Mouse (Mus musculus): ENCODE measurements at regions not wholly inside any gene's neighbourhood (a gene's known extent, or its start where the extent isn't known, plus 50 kb on each side); places are given as distances from the start of the nearest gene placed in this dataset.
A peak's percentile ranks its signal among the peaks of the same experiment; 100 is the strongest.
"Not testable (repeated sequence)": the region's sequence is repeated elsewhere in the genome, so short reads cannot be mapped to it uniquely, and the experiment has no call there.

GRCm38 (mm10) chr10:111637084-111637735 is 131.1 kb downstream of the Phlda1 start:
- no peak for DNase-seq (ENCODE audit: low spot score)

DNA sequence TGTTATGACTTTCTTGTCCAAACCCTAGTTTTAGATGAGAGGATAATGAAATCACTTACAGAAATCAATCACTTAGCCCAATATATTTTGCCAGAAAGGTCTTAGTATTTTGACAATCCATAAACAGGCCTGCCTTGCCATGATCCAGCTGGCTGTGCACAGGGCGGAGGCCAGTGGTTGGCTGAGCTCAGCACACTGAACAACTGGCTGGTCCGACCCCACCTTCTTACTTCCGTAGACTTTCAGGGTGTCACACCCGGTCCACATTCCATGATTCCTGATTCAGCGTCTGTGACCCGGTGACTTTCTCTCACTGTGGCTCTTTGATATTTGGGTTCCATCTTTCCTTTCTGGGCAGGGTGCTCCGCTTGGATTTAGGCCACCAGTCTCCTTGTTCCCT is 133.8 kb downstream of the Phlda1 start:
- DNase-seq (ENCODE audit: low spot score): no peak

GRCm38 (mm10) chr10:111642683-111643082 is 136.6 kb downstream of the Phlda1 start:
- DNase-seq (ENCODE audit: low spot score): no peak

DNA sequence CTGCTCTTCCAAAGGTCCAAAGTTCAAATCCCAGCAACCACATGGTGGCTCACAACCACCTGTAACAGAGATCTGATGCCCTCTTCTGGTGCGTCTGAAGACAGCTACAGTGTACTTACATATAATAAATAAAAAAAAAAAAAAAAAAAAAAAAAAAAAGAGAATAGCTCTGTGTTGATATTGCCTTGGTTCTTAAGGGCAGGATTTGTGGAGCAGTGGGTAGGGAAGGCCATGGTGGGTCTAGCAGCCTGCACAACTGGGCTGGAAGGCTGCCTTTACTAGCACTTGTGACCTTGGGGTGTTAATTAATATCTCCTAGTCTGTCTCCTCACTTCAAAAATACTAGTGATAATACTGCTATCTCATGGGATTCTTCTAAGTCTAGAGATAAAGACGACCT is 147.7 kb downstream of the Phlda1 start:
- DNase-seq (ENCODE audit: low spot score): not testable (repeated sequence)

DNA sequence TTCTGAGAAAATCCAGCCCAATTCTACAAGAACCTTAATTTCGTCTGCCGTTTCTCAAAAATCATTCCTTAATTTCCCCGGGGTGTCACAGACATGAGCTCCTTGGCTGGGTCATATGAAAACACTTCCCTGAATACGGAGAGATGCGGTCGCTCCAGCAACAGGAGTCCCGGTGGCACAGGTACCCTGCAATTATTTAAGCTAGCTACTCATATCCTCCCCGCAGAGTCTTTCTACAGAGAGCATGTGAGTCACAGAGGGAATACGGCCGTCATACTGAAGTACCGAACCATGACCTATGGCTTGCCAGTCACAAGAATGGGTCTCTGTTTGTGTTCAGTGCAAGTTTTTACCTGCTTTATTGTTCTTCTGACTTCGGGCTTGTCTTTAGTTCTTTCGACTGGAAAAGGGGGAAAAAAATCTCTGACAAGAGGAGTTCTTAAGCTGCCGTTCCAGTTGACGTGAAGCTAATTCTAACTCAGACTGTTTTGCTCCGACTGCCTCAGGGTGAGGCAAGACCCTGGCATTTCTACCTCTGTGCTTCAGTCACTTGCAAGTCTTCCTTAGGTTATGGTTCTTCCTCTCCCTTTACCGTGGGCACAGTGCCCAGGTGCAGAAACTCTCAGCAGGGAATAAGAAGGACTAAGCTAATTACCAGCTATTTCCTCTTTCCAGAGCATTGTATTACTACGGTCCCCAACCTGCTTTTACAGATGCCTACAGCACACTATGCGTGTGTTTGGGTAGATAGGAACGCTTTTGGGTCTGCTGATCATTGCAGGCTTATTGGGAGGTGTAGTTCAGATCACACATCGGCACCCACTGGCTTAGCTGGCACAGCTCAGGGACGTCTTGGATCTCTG is 148.5 kb downstream of the Phlda1 start:
- DNase-seq (ENCODE audit: low spot score): no peak

GRCm38 (mm10) chr10:111658828-111659227 is 152.7 kb downstream of the Phlda1 start:
- no peak for DNase-seq (ENCODE audit: low spot score)

DNA sequence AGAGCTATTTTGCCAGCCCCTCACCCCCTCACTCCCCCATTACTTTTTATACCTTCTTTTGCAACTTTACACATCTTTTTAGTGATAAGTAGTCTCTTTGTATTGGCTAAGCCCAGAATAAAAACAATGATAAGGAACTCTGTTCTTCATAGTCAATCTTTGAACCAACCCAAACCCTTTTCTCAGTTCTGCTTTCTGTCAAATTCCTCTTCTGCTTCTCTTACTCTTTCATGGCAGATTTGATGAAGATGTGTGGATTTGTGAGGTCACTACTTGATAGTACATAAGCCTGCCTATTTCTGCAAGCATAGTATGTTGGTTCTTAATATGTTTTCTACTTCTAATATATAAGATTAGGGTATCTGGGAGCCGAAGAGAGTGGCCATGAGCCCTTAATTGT is 156.6 kb downstream of the Phlda1 start:
- no peak for DNase-seq (ENCODE audit: low spot score)

DNA sequence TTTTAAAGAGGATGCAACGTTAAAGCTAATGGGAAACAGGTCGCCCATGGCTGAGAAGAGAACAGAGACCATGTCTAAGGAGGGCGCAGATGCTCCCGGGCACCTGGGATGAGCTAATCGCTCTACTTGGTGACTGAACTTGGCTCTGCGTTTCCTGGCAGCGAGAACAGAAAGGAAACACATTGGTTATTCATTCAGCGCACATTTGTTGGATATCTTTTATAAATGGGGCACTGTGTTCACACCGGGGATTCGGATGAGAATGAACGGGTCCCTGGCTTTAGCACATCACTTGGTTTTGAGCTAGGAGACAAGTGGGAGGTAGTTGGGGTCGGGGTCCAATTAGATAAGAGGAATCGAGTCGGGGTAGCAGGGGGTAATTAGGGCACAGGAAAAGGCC is 159.7 kb downstream of the Phlda1 start:
- DNase-seq (ENCODE audit: low spot score): no peak

DNA sequence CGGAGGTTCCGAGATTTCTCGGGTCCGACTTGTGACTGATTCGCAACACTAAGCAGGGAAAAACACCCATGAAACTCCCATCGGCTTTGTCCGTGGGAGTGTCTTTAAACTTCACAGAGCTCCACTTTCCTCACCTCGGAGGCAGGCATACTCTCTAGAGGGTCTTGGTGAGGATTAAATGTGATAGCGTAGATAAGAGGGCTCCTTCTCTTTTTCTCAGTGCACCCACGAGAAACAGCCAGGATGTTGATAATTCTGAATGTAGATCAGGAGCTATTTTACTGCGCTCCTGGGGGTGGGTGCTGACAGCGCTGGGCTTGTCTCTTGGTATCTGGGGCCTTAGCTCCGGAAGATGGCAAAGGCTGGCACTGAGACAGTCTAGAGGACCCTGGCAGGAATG is 160.9 kb downstream of the Phlda1 start:
- no peak for DNase-seq (ENCODE audit: low spot score)

DNA sequence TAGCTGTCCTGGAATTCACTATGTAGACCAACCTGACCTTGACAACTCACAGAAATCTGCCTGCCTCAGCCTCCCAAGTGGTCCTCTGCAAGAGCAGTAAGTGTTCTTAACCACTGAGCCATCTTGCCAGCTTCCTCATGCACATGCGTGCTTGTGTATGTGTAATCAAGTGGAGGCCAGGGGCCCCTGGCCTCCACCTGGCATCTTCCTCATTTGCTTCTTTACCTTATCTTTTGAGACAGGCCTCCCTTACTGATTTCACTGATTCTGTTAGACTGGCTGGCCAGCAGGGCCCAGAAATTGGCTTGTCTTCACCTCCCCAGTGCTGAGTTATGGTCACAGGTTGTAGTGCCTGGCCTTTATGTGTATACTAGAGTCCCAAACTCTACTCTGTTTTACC is 162.6 kb downstream of the Phlda1 start:
- no peak for DNase-seq (ENCODE audit: low spot score)

- DNase-seq (ENCODE audit: low spot score): no peak
Observed at GRCm38 (mm10) chr10:111669658-111670057, 163.6 kb downstream of the Phlda1 start.

GRCm38 (mm10) chr10:111670666-111671065 is 164.6 kb downstream of the Phlda1 start:
- DNase-seq (ENCODE audit: low spot score): no peak

DNA sequence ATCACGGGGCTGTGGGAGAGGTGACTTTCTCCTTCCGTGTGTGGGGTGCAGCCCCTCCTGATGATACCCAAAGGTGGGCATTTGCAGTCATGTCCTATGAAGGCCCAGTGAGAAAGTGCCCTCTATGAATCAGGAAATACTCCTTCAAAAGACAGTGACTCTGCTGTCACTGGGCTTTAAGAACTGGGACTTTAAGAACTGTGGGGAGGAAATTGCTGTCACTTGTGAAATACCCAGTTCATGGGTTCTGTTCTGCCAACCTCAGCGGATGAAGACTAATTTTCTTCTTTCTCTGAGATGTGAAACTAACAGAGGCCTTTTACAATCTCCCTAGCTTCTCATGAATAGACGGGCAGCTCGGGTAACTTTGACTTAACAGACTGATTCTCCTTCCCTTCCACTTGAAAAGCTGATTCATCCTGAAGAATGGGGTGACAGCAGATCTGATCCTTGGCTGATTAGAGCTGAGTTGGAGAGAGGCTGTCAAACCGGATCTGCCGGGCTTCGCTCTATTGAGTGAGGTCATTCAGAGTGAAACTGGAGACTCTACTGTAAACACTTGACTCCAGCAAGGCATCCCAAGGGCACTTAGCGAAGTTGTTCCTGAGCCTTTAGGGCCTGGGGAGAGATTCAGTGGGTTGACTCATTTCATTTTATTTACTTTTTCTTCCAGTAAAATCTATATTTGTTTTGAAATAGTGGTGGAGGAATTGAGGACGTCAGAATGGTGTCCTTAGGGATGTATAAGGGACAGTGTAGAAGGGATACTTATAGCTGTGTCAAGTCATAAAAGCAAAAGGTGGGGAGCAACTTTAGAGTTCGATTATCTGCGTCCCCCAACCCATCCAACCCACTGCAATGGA is 166.6 kb downstream of the Phlda1 start:
- DNase-seq (ENCODE audit: low spot score): no peak

DNA sequence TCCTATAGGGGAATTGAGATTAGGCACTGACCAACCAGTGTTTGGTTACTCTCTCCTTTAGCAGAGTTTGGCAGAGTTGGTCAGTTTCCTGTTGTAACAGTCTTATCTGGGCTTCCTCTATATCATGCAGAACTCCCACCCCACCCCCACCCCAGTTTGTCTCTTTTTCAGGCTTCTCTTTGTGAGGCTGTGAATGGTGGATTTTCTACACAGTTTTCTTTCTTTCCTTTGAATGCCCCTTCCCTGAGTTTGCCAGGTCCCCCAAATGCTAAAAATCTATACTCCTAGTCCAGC is 167.2 kb downstream of the Phlda1 start:
- DNase-seq (ENCODE audit: low spot score): no peak

GRCm38 (mm10) chr10:111676255-111676654 is 170.2 kb downstream of the Phlda1 start:
- DNase-seq (ENCODE audit: low spot score): no peak

- no peak for DNase-seq (ENCODE audit: low spot score)
Observed at GRCm38 (mm10) chr10:111680919-111681318, 174.8 kb downstream of the Phlda1 start.

DNA sequence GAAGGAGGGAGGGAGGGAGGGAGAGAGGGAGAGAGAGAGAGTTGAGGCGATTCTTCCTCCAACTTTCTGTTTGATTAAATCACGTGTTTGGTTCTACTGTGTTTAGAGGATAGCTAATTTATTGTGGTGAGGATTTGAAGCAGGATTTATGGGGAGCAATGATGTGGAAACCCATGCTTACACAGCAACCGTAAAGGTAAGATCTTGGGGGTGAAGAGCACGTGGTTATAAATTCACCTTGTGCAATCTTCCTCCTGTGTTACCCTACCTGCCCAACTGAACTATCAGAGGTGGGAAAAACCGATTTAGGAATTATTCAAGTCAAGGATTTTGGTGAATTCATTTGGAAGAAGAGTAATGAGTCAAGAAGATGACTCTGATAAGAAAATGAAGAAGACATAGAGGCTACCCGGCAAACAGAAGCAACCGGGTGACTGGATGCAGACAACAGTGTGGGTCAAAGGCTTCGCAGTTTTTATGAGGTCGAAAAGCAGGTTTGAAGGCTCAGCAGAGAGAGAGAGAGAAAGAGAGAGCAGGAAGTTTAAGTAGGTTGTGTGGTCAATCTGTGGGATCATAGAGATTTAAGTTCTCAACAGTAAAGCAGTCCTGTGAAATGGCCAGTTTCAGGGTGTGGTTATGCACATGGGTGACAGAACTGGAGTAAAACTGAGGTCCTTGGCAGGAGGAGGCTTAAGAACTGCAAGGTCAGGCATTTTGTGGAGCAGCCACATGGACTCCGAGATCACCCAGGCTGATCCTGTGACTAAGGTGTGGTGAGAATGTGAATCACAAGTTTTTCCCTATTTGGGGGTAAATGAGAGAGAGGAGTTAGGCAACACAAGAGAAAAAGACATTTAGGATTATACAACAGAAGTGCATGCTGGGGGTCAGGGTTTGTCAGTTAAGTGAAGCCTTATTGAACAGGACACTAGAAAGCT is 178.6 kb downstream of the Phlda1 start:
- no peak for DNase-seq (ENCODE audit: low spot score)

DNA sequence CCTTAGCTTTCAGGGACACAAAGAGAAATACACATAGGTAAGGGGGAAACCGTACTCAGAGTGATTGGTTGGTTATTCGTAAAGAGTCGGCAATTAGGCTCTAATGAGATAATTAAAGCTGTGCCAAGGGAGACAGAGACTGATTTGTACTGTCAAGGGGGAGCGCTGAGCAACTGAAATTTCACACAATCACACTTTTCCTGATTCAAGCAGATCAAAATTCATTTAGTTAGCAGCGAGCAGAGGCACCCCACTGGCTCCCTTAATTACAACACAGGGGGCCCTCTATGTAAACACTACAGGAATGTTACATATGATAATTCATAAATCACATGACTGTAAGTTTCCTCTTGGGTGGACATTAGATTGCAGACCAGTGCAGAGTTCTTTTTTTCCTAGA is 180.5 kb downstream of the Phlda1 start:
- no peak for DNase-seq (ENCODE audit: low spot score)

DNA sequence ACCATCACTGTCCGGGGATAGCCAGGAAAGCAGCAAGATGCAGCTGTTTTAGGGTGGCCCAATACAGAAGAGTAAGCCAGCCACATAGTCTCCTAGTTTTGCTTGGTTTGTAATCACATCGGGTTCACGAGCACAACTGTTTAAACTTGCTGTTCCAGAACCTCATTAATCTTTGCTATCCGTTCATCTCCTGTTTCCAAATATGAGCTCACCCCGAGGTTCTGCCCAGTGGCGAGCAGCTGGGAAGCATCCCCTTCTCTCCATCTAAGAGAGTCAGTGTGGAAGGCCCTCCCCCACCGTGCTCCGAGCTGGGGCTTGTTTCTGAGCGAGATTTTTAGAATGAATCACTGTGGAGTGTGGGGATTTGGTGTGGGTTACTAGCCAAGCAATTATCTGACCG is 183.5 kb downstream of the Phlda1 start:
- DNase-seq (ENCODE audit: low spot score): peak; percentile 32

DNA sequence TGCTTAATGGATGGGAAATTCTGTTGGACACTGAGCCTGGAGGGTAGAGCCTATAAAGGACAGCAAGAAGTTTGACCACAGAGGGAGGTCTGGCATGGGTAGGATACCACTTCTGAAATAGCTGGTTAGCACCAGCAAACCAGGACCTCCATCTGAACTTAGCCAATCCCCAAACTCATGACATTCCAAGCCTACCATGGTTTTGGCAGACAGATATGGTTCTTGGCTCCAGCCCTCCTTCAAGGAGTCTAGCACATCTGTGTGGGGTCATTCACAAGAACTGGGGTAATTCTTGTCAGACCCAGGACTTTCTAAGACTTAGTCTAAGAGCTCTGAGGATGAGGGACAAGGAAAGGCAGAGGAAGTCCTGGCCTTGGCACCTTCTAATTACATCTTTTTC is 187.7 kb downstream of the Phlda1 start:
- DNase-seq (ENCODE audit: low spot score): no peak

Data from ovary, postnatal 36 days (tissue).